Mouse (Mus musculus) G1E (cell line): Measurements from ENCODE around the gene Rap1gap. TPM values are rescaled to one million over a fixed set of nuclear protein-coding genes. Genes with fewer than 3 reads are reported as not detected.

Experiments used
- ATAC-seq: 2 replicates; pipeline ENCODE4 v1.8.0; 2016; ENCODE audit warnings: mild to moderate bottlenecking; ENCODE audit not compliant: insufficient number of reproducible peaks, poor library complexity, low FRiP score, severe bottlenecking; ENCODE audit errors: extremely low read depth
- DNase-seq: peaks from one replicate; pipeline ENCODE4 v3.0.0; 2012; ENCODE audit warnings: low spot score
- H3K27me3 ChIP-seq: 2 replicates; pipeline ENCODE4 v1.6.1; 2012; ENCODE audit warnings: mild to moderate bottlenecking, low read length, inconsistent platforms; ENCODE audit not compliant: insufficient read depth
- H3K36me3 ChIP-seq: replicated peaks from 2 replicates; pipeline ENCODE3; 2012; ENCODE audit warnings: mild to moderate bottlenecking, inconsistent platforms
- H3K4me1 ChIP-seq: 2 replicates; pipeline ENCODE4 v1.6.1; 2012; ENCODE audit warnings: low read depth, low read length, inconsistent platforms, mixed read lengths; ENCODE audit not compliant: insufficient read depth
- H3K4me3 ChIP-seq: 2 replicates; pipeline ENCODE4 v1.5.1; 2012; ENCODE audit warnings: low read depth, mild to moderate bottlenecking, inconsistent platforms, low read length, moderate library complexity, mixed read lengths
- H3K9me3 ChIP-seq: replicated peaks from 2 replicates; pipeline ENCODE4 v1.6.1; 2012; ENCODE audit warnings: inconsistent platforms
- CTCF ChIP-seq: IDR thresholded peaks from 2 replicates; pipeline ENCODE4 v1.5.1; 2012; ENCODE audit warnings: low read depth, low read length, inconsistent platforms, mixed read lengths
- GATA1 ChIP-seq: IDR thresholded peaks from 2 replicates; pipeline ENCODE4 v1.6.1; 2012; ENCODE audit warnings: borderline replicate concordance, low read length, inconsistent platforms, mixed read lengths
- GATA2 ChIP-seq: IDR thresholded peaks from 2 replicates; pipeline ENCODE4 v1.6.1; 2012; ENCODE audit warnings: low read depth, low read length, inconsistent platforms, borderline replicate concordance
- POLR2AphosphoS5 ChIP-seq: IDR thresholded peaks from 2 replicates; pipeline ENCODE4 v1.6.1; 2012; ENCODE audit warnings: low read depth, low read length, inconsistent platforms; ENCODE audit not compliant: insufficient replicate concordance
- TAL1 ChIP-seq: conservative IDR thresholded peaks from 2 replicates; pipeline ENCODE4 v1.6.1; 2012; ENCODE audit warnings: low read depth, low read length, inconsistent platforms, mixed read lengths
- polyA plus RNA-seq: library from polyadenylated mRNA; stranded (reverse); fragments of >175 nt; gene quantifications from 2 replicates; pipeline ENCODE4 v1.2.3, GENCODE M21; 2012
- total RNA-seq, 2 experiments: library from RNA; stranded (forward) in 1 of 2; stranded (reverse) in 1 of 2; fragments of 200-1000 nt in 1 of 2; fragments of >200 nt in 1 of 2; fragmentation: Nextera tagmentation in 1 of 2; gene quantifications; 2 replicates each; pipeline ENCODE4 v1.2.3; 2014 to 2017

The Rap1gap gene
- total and polyA plus RNA-seq, 3 experiments: not detected

DNA sequence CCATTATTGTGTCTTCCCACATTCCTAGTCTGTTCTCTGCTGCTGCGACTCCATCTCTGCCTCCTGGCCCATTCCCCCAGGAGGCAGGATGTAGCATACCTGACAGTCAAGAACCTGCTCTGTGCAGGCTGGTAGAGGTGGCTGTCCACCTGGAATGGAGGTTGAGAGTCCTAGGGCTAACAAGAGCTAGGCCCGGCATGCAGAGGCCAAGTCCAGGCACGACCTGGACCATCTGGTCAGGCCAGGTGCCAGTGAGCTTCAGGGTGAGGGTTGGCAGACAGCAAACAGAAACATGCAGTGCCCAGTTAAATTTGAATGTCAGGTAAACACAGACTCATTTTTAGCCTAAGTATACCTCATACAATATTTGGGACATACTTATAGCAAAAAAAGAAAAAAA, 68.4 kb downstream of the Rap1gap start:
- Histone ChIP-seq H3K9me3 (no peaks in the 10 kb centered on the region), H3K27me3 (peaks cover 14% of the 10 kb centered on the region; the same call in 1 of the 2 replicates), H3K36me3 (no peaks in the 10 kb centered on the region), H3K4me1 (no peaks in the 10 kb centered on the region; the same call in 1 of the 2 replicates), H3K4me3 (no peak overlapping the region)
- DNase-seq (no peak), ATAC-seq (no peak)
- TF ChIP-seq POLR2AphosphoS5 (no peak), GATA1 (no peak), CTCF (no peak), TAL1 (no peak), GATA2 (no peak)

DNA sequence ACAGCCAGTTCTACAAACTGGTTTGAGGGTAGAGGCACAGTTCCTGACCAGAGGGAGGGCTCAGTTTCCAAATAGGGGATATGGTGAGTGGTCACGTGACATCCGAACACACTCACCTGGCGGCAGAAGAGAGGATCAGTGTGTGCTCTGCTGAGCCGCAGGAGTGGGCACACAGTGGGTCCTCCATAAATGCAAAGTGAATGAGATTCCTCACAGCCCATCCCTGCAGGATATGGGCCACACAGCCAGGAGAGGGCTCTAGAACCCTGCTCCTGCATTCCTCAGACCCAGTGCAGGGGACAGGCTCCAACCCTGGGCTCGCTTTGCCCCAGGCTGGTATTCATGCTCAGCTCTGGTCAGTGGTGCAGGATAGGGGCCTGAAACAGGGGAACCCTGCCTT, 68.9 kb downstream of the Rap1gap start:
- Histone ChIP-seq H3K9me3 (no peaks in the 10 kb centered on the region), H3K27me3 (peaks cover 14% of the 10 kb centered on the region; the same call in 1 of the 2 replicates), H3K4me1 (no peaks in the 10 kb centered on the region), H3K36me3 (no peaks in the 10 kb centered on the region), H3K4me3 (no peak overlapping the region)
- TF ChIP-seq CTCF: no peak
- no peak for TF ChIP-seq GATA1
- no peak for TF ChIP-seq POLR2AphosphoS5
- no peak for TF ChIP-seq TAL1
- no peak for TF ChIP-seq GATA2
- ATAC-seq: no peak
- DNase-seq: no peak

DNA sequence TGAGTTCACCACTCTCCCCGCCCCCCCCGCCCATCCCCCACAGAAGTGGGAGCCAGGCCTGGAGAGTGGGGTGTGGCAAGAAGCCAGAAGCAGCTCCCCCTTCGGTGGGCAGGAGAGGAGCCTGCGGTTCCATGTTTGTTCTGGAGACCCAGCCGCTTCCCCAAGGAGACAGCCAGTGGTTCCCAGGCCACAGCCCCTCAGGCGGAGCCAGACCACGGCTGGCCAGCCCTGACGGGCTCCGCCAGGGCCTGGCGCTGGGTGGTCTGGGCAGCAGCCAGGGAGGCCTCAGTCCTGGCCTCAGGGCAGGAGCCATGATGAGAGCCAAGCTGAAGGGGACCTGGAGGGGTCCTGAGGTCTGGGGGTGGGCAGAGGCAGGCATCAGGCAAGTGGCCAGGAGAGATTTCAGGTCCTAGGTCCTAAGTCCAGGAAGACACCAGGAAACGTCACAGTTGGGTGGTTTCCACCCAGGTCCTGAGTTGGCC, 71.7 kb downstream of the Rap1gap start:
- ATAC-seq: no peak
- H3K4me3 ChIP-seq: no peak overlapping the region

DNA sequence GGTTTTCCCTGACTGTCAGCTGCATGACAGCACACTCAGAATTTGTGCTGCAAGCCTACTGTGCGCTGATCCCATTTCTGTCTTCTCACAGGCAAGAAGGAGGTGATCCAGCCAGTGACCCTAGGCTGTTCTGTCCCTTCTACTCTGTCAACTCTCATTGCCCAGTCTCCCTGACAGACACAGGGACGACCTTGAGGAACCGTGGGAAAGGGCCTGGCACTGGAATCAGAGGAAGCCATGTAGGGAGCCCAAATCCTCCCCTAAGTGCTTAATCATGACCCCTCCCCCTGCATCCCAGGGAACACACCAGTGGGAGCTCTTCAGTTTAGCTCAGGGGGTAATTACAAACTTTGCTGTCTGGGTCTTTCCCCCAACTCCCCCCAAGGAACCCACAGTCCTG, 73.2 kb downstream of the Rap1gap start:
- no peaks in the 10 kb centered on the region for H3K4me1 ChIP-seq
- no peaks in the 10 kb centered on the region for H3K36me3 ChIP-seq
- no peak overlapping the region for H3K4me3 ChIP-seq
- DNase-seq (no peak), ATAC-seq (no peak)
- no peaks in the 10 kb centered on the region for H3K9me3 ChIP-seq
- peaks cover 14% of the 10 kb centered on the region; the same call in 1 of the 2 replicates for H3K27me3 ChIP-seq
- no peak for TF ChIP-seq GATA1

More for the DNA sequence above, 71.7 kb downstream of the Rap1gap start:
- no peaks in the 10 kb centered on the region for H3K36me3 ChIP-seq
- no peak for DNase-seq
- peaks cover 15% of the 10 kb centered on the region; the same call in 1 of the 2 replicates for H3K27me3 ChIP-seq
- TF ChIP-seq CTCF: no peak
- TF ChIP-seq GATA2: no peak
- TF ChIP-seq GATA1: no peak
- no peak for TF ChIP-seq POLR2AphosphoS5
- TF ChIP-seq TAL1: no peak
- no peaks in the 10 kb centered on the region for H3K9me3 ChIP-seq
- no peaks in the 10 kb centered on the region for H3K4me1 ChIP-seq

DNA sequence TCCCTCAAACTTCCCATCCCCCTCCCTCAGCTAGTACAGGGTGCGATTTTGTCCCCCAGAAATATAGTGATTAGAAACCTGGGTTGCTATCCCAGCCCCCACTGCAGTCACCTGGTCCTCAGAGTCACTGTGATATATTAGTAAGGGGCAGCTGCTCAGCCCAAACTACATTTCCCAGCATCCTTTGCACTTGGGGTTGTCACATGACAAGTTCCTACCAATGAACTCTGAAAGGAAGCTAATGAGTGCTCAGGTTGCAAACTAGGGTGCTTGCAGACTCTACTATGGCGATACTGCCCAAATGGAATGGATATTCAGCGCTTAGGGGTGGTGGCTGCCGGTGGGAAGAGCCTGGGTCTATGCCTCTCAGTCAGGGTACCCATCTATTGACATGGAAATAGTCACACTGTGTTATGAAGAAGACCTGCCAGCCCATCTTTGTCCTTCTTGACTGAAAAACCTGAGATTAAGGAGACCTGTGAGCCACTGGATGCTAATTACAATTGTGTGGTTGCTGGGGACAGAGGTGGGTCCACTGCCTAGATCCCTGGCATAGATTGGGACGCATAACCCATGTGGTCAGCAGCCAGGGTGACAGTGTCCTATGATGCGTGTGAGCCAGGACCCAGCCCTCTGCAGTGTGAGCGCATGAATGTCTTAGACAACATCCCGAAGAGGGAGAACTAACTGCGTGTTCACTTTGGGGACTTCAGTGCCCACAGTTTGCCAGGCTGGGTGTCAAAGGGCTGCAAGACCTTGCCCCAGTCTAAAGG, 74.8 kb downstream of the Rap1gap start:
- DNase-seq (no peak), ATAC-seq (no peak)
- no peak for TF ChIP-seq POLR2AphosphoS5
- TF ChIP-seq GATA2: no peak
- TF ChIP-seq CTCF: no peak
- no peak for TF ChIP-seq GATA1
- no peak for TF ChIP-seq TAL1
- no peaks in the 10 kb centered on the region for H3K36me3 ChIP-seq
- peaks cover 11% of the 10 kb centered on the region; the same call in 1 of the 2 replicates for H3K27me3 ChIP-seq
- H3K4me3 ChIP-seq: no peak overlapping the region
- no peaks in the 10 kb centered on the region for H3K4me1 ChIP-seq
- H3K9me3 ChIP-seq: no peaks in the 10 kb centered on the region

DNA sequence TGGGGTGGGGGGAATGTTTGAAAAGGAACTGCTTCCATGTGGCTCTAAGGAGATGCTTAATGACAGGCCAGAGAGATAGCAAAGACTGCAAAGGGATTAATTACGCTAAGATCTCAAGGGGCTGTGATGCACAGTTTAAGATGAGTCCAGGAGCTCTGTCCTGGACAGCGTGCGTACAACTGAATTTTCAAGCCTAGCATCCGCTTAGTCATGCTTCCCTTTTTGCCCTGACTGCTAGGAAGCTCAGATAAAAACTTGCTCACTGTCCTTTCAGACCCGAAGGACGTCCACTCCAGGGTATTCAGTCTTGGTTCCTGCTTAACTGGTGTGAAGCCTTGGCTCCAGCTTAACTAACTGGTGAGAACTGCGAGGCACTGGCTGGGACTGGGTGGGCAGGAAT, 75.8 kb downstream of the Rap1gap start:
- H3K4me1 ChIP-seq: no peaks in the 10 kb centered on the region
- no peaks in the 10 kb centered on the region for H3K9me3 ChIP-seq
- peaks cover 11% of the 10 kb centered on the region; the same call in 1 of the 2 replicates for H3K27me3 ChIP-seq
- no peak for DNase-seq
- no peak for TF ChIP-seq GATA2
- no peak for TF ChIP-seq CTCF
- TF ChIP-seq TAL1: no peak
- TF ChIP-seq POLR2AphosphoS5: no peak
- no peak for TF ChIP-seq GATA1
- H3K4me3 ChIP-seq: no peak overlapping the region
- no peak for ATAC-seq
- H3K36me3 ChIP-seq: no peaks in the 10 kb centered on the region

DNA sequence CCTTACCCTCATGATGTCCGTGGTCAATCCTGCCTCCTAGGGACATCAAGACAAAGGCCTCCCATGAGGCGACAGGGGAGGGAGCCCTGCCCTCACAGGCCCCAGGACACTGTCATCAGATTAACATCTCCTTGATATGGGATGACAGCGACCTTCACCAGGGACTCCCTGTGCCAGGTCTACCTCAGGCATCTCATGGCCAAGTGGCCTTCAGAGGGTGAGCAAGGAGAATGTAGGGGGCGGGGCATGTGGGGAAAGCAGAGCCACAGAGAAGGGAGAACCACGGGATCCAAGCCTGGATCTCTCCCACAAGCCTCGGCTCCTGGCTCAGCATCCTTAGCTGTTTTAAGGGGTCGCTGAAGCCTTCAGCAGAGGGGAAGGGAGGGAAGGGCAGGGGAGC, 79.3 kb downstream of the Rap1gap start:
- Histone ChIP-seq H3K4me1 (no peaks in the 10 kb centered on the region), H3K4me3 (no peak overlapping the region), H3K36me3 (no peaks in the 10 kb centered on the region), H3K27me3 (peaks cover 13% of the 10 kb centered on the region; the same call in 1 of the 2 replicates), H3K9me3 (no peaks in the 10 kb centered on the region)
- no peak for ATAC-seq
- DNase-seq: no peak
- no peak for TF ChIP-seq GATA2
- TF ChIP-seq POLR2AphosphoS5: no peak
- no peak for TF ChIP-seq GATA1
- no peak for TF ChIP-seq CTCF
- TF ChIP-seq TAL1: no peak
